17 mouse cellular contexts compared by ENCODE assay signal in the genomic region with DNA sequence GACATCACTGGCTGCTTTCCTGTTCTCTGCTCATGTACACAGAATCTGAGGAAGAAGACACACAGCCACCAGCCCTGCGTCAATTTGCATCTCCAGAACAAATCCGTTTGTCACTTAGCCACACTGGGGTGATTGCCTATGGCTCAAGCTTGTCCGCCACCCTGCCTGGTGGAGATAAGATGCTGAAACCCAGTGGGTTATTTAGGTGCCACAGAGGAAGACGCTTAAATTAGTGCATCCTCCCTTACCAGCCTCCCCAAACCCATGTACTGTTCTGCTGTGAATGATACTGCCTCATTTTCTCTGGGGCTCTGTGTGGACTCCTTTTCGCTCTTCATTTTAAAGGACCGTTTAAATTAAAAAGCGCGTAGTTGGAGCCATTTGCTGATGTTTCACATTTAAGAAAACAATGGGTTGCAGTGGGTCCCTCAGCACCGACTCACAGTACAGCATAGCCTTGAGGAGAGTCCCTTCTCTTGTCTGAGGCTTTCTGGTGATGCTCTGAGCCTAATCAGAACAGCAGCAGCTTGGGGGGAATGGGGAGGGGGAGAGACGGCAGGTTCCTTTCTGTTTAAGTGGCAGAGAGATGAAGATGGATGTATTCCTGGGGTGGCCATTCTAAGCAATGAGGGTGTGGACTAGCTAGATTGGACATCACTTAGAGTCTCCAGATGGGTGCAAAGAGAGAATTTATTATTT. TPM values are rescaled to one million over a fixed set of nuclear protein-coding genes. Genes with fewer than 3 reads are reported as not detected.
A peak's percentile ranks its signal among the peaks of the same experiment; 100 is the strongest.
DNase-seq lines count a peak whose midpoint lies in the region; ATAC-seq and TF ChIP-seq lines count a peak whose summit lies in the region.
"Had no signal": no experiment of that assay in that cellular context is flagged by ENCODE, and none has a peak within 500 bp of the region (broad histone marks: within the 10 kb centered on the region; RNA-seq: fewer than 3 reads in every experiment).

No protein-coding gene starts in this region.

- intact Hi-C loops in heart, postnatal 14 days (cut with DNase I): no loop called here
- intact Hi-C loops in left cerebral cortex, adult 2 months (cut with DNase I): no loop called here

- H3K4me2 ChIP-seq in forebrain, embryonic 13.5 days: no peak overlapping the region
- no peak overlapping the region for H3K4me2 ChIP-seq in forebrain, embryonic 16.5 days (ENCODE audit: low read length)
- no peak overlapping the region for H3K4me2 ChIP-seq in neural tube, embryonic 14.5 days (ENCODE audit: low read depth, low read length)
- no peak overlapping the region for H3K4me2 ChIP-seq in intestine, postnatal 0 days (replicated peaks; ENCODE audit: low read depth)
- H3K4me2 ChIP-seq: intestine, embryonic 15.5 days; liver, embryonic 15.5 days; stomach, embryonic 15.5 days had no signal

- 58% methylated on average over 10 of the region's 10 CpGs for WGBS in forebrain, embryonic 13.5 days
- WGBS in forebrain, embryonic 10.5 days: 71% methylated on average over 10 of the region's 10 CpGs
- WGBS in forebrain, embryonic 16.5 days: 58% methylated on average over 10 of the region's 10 CpGs
- WGBS in midbrain, embryonic 10.5 days: 57% methylated on average over 10 of the region's 10 CpGs
- 25% methylated on average over 10 of the region's 10 CpGs for WGBS in neural tube, embryonic 14.5 days
- WGBS in intestine, postnatal 0 days: 60% methylated on average over 10 of the region's 10 CpGs

- no peaks in the 10 kb centered on the region; the same call in 1 of the 2 replicates for H3K9me3 ChIP-seq in forebrain, embryonic 13.5 days (replicated peaks)
- H3K9me3 ChIP-seq in forebrain, embryonic 10.5 days: no peaks in the 10 kb centered on the region
- H3K9me3 ChIP-seq in forebrain, embryonic 16.5 days (ENCODE audit: control insufficient read depth, low read length): no peaks in the 10 kb centered on the region
- H3K9me3 ChIP-seq in midbrain, embryonic 10.5 days (replicated peaks): no peaks in the 10 kb centered on the region
- no peaks in the 10 kb centered on the region for H3K9me3 ChIP-seq in neural tube, embryonic 14.5 days (ENCODE audit: control insufficient read depth, low read length)
- H3K9me3 ChIP-seq in intestine, postnatal 0 days (ENCODE audit: control insufficient read depth): no peaks in the 10 kb centered on the region
- H3K9me3 ChIP-seq: intestine, embryonic 15.5 days; liver, embryonic 15.5 days; stomach, embryonic 15.5 days had no signal

- no peak for DNase-seq in forebrain, embryonic 10.5 days (ENCODE audit: extremely low spot score, low spot score)
- no peak for DNase-seq in midbrain, embryonic 10.5 days (ENCODE audit: low spot score)
- no peak for DNase-seq in heart, postnatal 14 days
- no peak for DNase-seq in left cerebral cortex, adult 2 months (ENCODE audit: extremely low spot score in 1 of 2, low spot score in 2 of 2)
- DNase-seq: adrenal gland, postnatal 25 days; heart, adult 11 months; layer of hippocampus, postnatal 36 days; lung, postnatal 14 days had no signal

- ATAC-seq in forebrain, embryonic 13.5 days: peak; percentile 39; the same call in 1 of the 2 replicates
- ATAC-seq in forebrain, embryonic 16.5 days: peak; percentile 38
- ATAC-seq in neural tube, embryonic 14.5 days (ENCODE audit: low read depth): peak; percentile 76; the same call in 1 of the 2 replicates
- ATAC-seq in intestine, postnatal 0 days: no peak
- ATAC-seq: intestine, embryonic 15.5 days had no signal

- TF ChIP-seq CTCF in left cerebral cortex, adult 2 months (IDR thresholded peaks at IDR 0.05): no peak
- TF ChIP-seq CTCF in intestine, postnatal 0 days (IDR thresholded peaks at IDR 0.05; ENCODE audit: low read depth): no peak

- H3K9ac ChIP-seq in forebrain, embryonic 13.5 days: no peak overlapping the region
- 0 out of 2 replicates have a peak overlapping the region, but pooled peaks have one; percentile 23 for H3K9ac ChIP-seq in forebrain, embryonic 16.5 days (replicated peaks; ENCODE audit: low read depth, low read length)
- H3K9ac ChIP-seq in neural tube, embryonic 14.5 days (replicated peaks; ENCODE audit: low read depth, low read length): no peak overlapping the region
- H3K9ac ChIP-seq in intestine, postnatal 0 days (ENCODE audit: low read depth, low read length): no peak overlapping the region
- H3K9ac ChIP-seq: intestine, embryonic 15.5 days; liver, embryonic 15.5 days; stomach, embryonic 15.5 days had no signal

- peaks cover 7% of the 10 kb centered on the region; the same call in 1 of the 2 replicates for H3K4me1 ChIP-seq in forebrain, embryonic 13.5 days
- H3K4me1 ChIP-seq in forebrain, embryonic 10.5 days: no peaks in the 10 kb centered on the region
- no peaks in the 10 kb centered on the region for H3K4me1 ChIP-seq in forebrain, embryonic 16.5 days (replicated peaks; ENCODE audit: control insufficient read depth, insufficient read depth, low read length)
- H3K4me1 ChIP-seq in midbrain, embryonic 10.5 days: peaks cover 12% of the 10 kb centered on the region
- H3K4me1 ChIP-seq in neural tube, embryonic 14.5 days (ENCODE audit: control insufficient read depth, insufficient read depth, low read length): no peaks in the 10 kb centered on the region
- H3K4me1 ChIP-seq in intestine, postnatal 0 days (replicated peaks; ENCODE audit: control insufficient read depth, insufficient read depth, low read length): no peaks in the 10 kb centered on the region
- H3K4me1 ChIP-seq: intestine, embryonic 15.5 days; liver, embryonic 15.5 days; stomach, embryonic 15.5 days had no signal

- no peak overlapping the region for H3K4me3 ChIP-seq in forebrain, embryonic 13.5 days
- no peak overlapping the region for H3K4me3 ChIP-seq in forebrain, embryonic 10.5 days
- no peak overlapping the region for H3K4me3 ChIP-seq in forebrain, embryonic 16.5 days (replicated peaks; ENCODE audit: low read length)
- H3K4me3 ChIP-seq in midbrain, embryonic 10.5 days: no peak overlapping the region
- no peak overlapping the region for H3K4me3 ChIP-seq in neural tube, embryonic 14.5 days (ENCODE audit: low read depth, low read length)
- H3K4me3 ChIP-seq in left cerebral cortex, adult 2 months: no peak overlapping the region
- H3K4me3 ChIP-seq in intestine, postnatal 0 days (ENCODE audit: low read depth, low read length): no peak overlapping the region
- H3K4me3 ChIP-seq: intestine, embryonic 15.5 days; liver, embryonic 15.5 days; stomach, embryonic 15.5 days had no signal

- peak overlapping the region; percentile 40 for H3K27ac ChIP-seq in forebrain, embryonic 13.5 days
- no peak overlapping the region for H3K27ac ChIP-seq in forebrain, embryonic 10.5 days
- H3K27ac ChIP-seq in forebrain, embryonic 16.5 days (ENCODE audit: low read length): peak overlapping the region; percentile 33; the same call in 1 of the 2 replicates
- peak overlapping the region; percentile 14; the same call in 1 of the 2 replicates for H3K27ac ChIP-seq in midbrain, embryonic 10.5 days (replicated peaks)
- peak overlapping the region; percentile 60; the same call in 1 of the 2 replicates for H3K27ac ChIP-seq in neural tube, embryonic 14.5 days (ENCODE audit: low read depth, low read length)
- no peak overlapping the region for H3K27ac ChIP-seq in left cerebral cortex, adult 2 months
- H3K27ac ChIP-seq in intestine, postnatal 0 days (ENCODE audit: low read depth, low read length): no peak overlapping the region
- H3K27ac ChIP-seq: intestine, embryonic 15.5 days; liver, embryonic 15.5 days; stomach, embryonic 15.5 days had no signal

- 0 out of 2 replicates have a peak, but pooled peaks cover 3% of the 10 kb centered on the region for H3K36me3 ChIP-seq in forebrain, embryonic 13.5 days (ENCODE audit: poor library complexity, severe bottlenecking)
- 0 out of 2 replicates have a peak, but pooled peaks cover 3% of the 10 kb centered on the region for H3K36me3 ChIP-seq in forebrain, embryonic 10.5 days (replicated peaks)
- H3K36me3 ChIP-seq in forebrain, embryonic 16.5 days (ENCODE audit: control insufficient read depth, insufficient read depth): no peaks in the 10 kb centered on the region
- no peaks in the 10 kb centered on the region for H3K36me3 ChIP-seq in midbrain, embryonic 10.5 days
- H3K36me3 ChIP-seq in neural tube, embryonic 14.5 days (ENCODE audit: control insufficient read depth, insufficient read depth, low read length): no peaks in the 10 kb centered on the region
- H3K36me3 ChIP-seq in intestine, postnatal 0 days (ENCODE audit: control insufficient read depth, insufficient read depth): no peaks in the 10 kb centered on the region
- H3K36me3 ChIP-seq: G1E; intestine, embryonic 15.5 days; liver, embryonic 15.5 days; stomach, embryonic 15.5 days had no signal

- no peaks in the 10 kb centered on the region for H3K27me3 ChIP-seq in forebrain, embryonic 13.5 days
- H3K27me3 ChIP-seq in forebrain, embryonic 10.5 days (ENCODE audit: poor library complexity, severe bottlenecking): no peaks in the 10 kb centered on the region
- H3K27me3 ChIP-seq in forebrain, embryonic 16.5 days (replicated peaks; ENCODE audit: control insufficient read depth, insufficient read depth, low read length): no peaks in the 10 kb centered on the region
- no peaks in the 10 kb centered on the region for H3K27me3 ChIP-seq in midbrain, embryonic 10.5 days (ENCODE audit: low read depth, poor library complexity, severe bottlenecking)
- H3K27me3 ChIP-seq in neural tube, embryonic 14.5 days (ENCODE audit: control insufficient read depth, insufficient read depth, low read length): no peaks in the 10 kb centered on the region
- no peaks in the 10 kb centered on the region for H3K27me3 ChIP-seq in intestine, postnatal 0 days (replicated peaks; ENCODE audit: control insufficient read depth, insufficient read depth, low read length)
- H3K27me3 ChIP-seq: intestine, embryonic 15.5 days; liver, embryonic 15.5 days; stomach, embryonic 15.5 days had no signal

RNA-seq across cellular contexts. Expression of gene Apba2, which starts 38.1 kb away (rescaled TPM):
- 115 and 132 TPM in 2 replicates for polyA plus RNA-seq in forebrain, embryonic 13.5 days (2015; fragmentation: Nextera tagmentation; extraction: Ambion mirVana)
- 42.3 and 46.1 TPM in 2 replicates for polyA plus RNA-seq in forebrain, embryonic 10.5 days (2016; fragmentation: Nextera tagmentation; extraction: Ambion mirVana)
- polyA plus RNA-seq in forebrain, embryonic 16.5 days (2015; fragmentation: Nextera tagmentation; extraction: Ambion mirVana): 161 and 176 TPM in 2 replicates
- polyA plus RNA-seq in midbrain, embryonic 10.5 days (2016; fragmentation: Nextera tagmentation; extraction: Ambion mirVana): 50.1 and 68.0 TPM in 2 replicates
- 166 and 171 TPM in 2 replicates for polyA plus RNA-seq in neural tube, embryonic 14.5 days (2014; fragmentation: Nextera tagmentation; extraction: Ambion mirVana)
- total RNA-seq in heart, postnatal 14 days (2021): 1 to 10 TPM in 1 of 2 experiments, under 1 TPM in 1; 0.83 to 1.0 TPM
- total RNA-seq in left cerebral cortex, adult 2 months (2021): 100 to 1,000 TPM; 261 to 283 TPM
- polyA plus RNA-seq in intestine, postnatal 0 days (2015; fragmentation: Nextera tagmentation; extraction: Ambion mirVana): 4.1 and 4.3 TPM in 2 replicates
- total RNA-seq: adrenal gland, postnatal 25 days; monocyte, adult 5-6 weeks had no signal
- polyA plus RNA-seq: G1E had no signal

Comparison
In these comparisons a context has a peak if more than half of its experiments do, and no peak if none do; other contexts are left out.
1. H3K27ac ChIP-seq: peak in forebrain, embryonic 13.5 days (single experiment), forebrain, embryonic 16.5 days (single experiment), midbrain, embryonic 10.5 days (single experiment) and neural tube, embryonic 14.5 days (single experiment); none in forebrain, embryonic 10.5 days (single experiment), left cerebral cortex, adult 2 months (single experiment) and intestine, postnatal 0 days (single experiment).